Mouse (Mus musculus): Measurements from ENCODE around the gene Ubc. TPM values are rescaled to one million over a fixed set of nuclear protein-coding genes. Genes with fewer than 3 reads are reported as not detected.

Gene Ubc
- polyA plus RNA-seq, 1 experiment from 2014 or later, result 1,055 TPM

DNA sequence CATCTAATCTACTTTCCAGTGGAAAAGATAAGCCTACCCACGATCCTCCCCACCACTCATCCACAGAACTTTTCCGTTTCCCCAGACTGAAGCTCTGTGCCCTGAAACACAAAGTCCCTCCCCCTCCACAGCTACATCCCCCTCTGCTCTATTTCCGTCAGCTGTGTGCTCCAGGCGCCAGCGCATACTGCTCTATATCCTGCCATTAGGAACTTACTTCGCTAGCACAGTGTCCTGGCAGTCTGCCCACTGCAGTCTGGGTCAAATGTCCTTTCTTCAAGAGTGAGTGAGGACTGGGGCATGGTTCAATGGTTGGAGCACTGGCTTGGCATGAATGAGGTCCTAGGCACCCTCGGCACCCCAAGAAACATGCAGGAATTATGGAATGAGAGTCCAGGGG, 26.1 kb downstream of the Ubc start:
- ATAC-seq (ENCODE audit: insufficient number of reproducible peaks, insufficient read depth, low FRiP score, low read depth), result no peak
- Histone ChIP-seq H3K4me3 (ENCODE audit: low read depth, low read length) (no peak overlapping the region), H3K27me3 (ENCODE audit: control insufficient read depth, insufficient read depth, low read length) (no peaks in the 10 kb centered on the region), H3K36me3 (ENCODE audit: control insufficient read depth, insufficient read depth, low read length) (no peaks in the 10 kb centered on the region), H3K4me1 (ENCODE audit: control insufficient read depth, insufficient read depth, low read length) (no peaks in the 10 kb centered on the region), H3K9ac (replicated peaks; ENCODE audit: low read depth, low read length) (no peak overlapping the region), H3K4me2 (replicated peaks; ENCODE audit: low read depth, low read length) (no peak overlapping the region), H3K27ac (ENCODE audit: low read length) (no peak overlapping the region), H3K9me3 (ENCODE audit: control insufficient read depth, low read depth, low read length) (no peaks in the 10 kb centered on the region)
- 62% methylated on average over 7 of the region's 7 CpGs for WGBS

DNA sequence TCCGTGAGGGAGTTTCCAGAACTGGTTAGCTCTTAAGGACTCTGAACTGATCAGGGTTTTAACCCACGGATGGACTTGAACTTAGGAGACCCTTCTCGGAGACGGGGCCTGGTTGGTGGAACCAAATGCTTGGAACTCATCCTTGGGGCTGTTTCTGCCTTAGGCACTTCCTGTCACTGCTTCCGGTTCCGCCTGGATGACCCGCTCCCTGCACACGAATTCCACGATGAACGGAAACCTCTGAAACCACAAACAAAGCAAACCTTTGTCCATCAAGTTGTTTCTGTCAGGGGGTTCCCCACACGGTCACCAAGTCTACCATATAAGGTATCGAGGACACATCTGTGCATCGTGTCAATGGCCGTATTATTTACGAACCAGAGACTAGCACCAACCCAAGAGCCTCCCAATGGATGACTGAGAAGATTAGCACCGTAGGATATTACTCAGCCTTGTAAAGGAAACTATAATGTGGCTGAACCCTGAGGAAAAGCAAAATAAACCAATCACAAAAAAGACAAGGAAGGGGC, 29.0 kb downstream of the Ubc start:
- no peak overlapping the region for H3K27ac ChIP-seq (ENCODE audit: low read length)
- no peak overlapping the region for H3K4me2 ChIP-seq (replicated peaks; ENCODE audit: low read depth, low read length)
- H3K9ac ChIP-seq (replicated peaks; ENCODE audit: low read depth, low read length), result no peak overlapping the region
- no peaks in the 10 kb centered on the region for H3K36me3 ChIP-seq (ENCODE audit: control insufficient read depth, insufficient read depth, low read length)
- 76% methylated on average over 16 of the region's 16 CpGs for WGBS
- no peaks in the 10 kb centered on the region for H3K27me3 ChIP-seq (ENCODE audit: control insufficient read depth, insufficient read depth, low read length)
- no peaks in the 10 kb centered on the region for H3K4me1 ChIP-seq (ENCODE audit: control insufficient read depth, insufficient read depth, low read length)
- H3K4me3 ChIP-seq (ENCODE audit: low read depth, low read length), result no peak overlapping the region
- H3K9me3 ChIP-seq (ENCODE audit: control insufficient read depth, low read depth, low read length), result no peaks in the 10 kb centered on the region
- no peak for ATAC-seq (ENCODE audit: insufficient number of reproducible peaks, insufficient read depth, low FRiP score, low read depth)

DNA sequence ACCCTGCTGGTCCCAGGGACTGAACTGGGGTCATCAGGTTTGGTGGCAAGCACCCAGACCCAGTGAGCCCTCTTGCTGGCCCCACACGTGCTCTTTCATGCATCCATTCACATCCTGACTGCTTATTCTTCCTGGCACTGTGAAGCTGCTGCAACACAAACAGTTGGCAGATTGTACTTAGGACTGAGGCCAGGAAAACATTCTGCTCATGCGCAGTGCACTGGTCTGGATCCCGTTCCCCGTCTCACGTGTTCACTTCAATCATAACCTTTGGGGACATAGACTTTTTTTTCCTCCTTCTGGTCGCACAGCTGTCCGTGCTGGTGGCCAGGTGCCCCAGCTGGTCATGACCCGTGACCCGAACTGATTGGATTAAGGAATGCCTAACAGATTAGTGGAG, 29.4 kb downstream of the Ubc start:
- Histone ChIP-seq H3K4me1 (ENCODE audit: control insufficient read depth, insufficient read depth, low read length) (no peaks in the 10 kb centered on the region), H3K4me3 (ENCODE audit: low read depth, low read length) (no peak overlapping the region), H3K36me3 (ENCODE audit: control insufficient read depth, insufficient read depth, low read length) (no peaks in the 10 kb centered on the region), H3K4me2 (replicated peaks; ENCODE audit: low read depth, low read length) (no peak overlapping the region), H3K9ac (replicated peaks; ENCODE audit: low read depth, low read length) (no peak overlapping the region), H3K27ac (ENCODE audit: low read length) (no peak overlapping the region), H3K27me3 (ENCODE audit: control insufficient read depth, insufficient read depth, low read length) (no peaks in the 10 kb centered on the region), H3K9me3 (ENCODE audit: control insufficient read depth, low read depth, low read length) (no peaks in the 10 kb centered on the region)
- WGBS, result 74% methylated on average over 9 of the region's 9 CpGs
- ATAC-seq (ENCODE audit: insufficient number of reproducible peaks, insufficient read depth, low FRiP score, low read depth), result no peak

DNA sequence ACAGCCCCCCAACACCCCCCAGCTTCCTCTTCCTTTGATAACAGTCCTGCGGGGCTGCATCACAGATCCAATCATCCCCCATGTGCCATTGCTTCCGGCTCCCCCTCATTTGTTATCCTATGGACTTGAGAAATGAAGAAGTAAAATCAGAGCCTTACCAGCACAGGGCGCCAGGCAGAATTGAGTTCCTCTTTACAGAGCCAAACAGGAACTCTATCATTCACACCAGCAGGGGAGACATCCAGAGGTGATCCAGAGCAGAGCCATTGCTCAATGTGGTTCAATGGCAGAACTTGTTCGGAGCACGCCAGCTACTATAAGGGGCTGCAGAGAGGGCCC, 31.8 kb downstream of the Ubc start:
- Histone ChIP-seq H3K4me3 (ENCODE audit: low read depth, low read length) (no peak overlapping the region), H3K4me1 (ENCODE audit: control insufficient read depth, insufficient read depth, low read length) (0 out of 2 replicates have a peak, but pooled peaks cover 6% of the 10 kb centered on the region), H3K9ac (replicated peaks; ENCODE audit: low read depth, low read length) (no peak overlapping the region), H3K4me2 (replicated peaks; ENCODE audit: low read depth, low read length) (no peak overlapping the region), H3K27ac (ENCODE audit: low read length) (no peak overlapping the region), H3K27me3 (ENCODE audit: control insufficient read depth, insufficient read depth, low read length) (no peaks in the 10 kb centered on the region), H3K9me3 (ENCODE audit: control insufficient read depth, low read depth, low read length) (no peaks in the 10 kb centered on the region), H3K36me3 (ENCODE audit: control insufficient read depth, insufficient read depth, low read length) (no peaks in the 10 kb centered on the region)
- no peak for ATAC-seq (ENCODE audit: insufficient number of reproducible peaks, insufficient read depth, low FRiP score, low read depth)
- 73% methylated on average over 5 of the region's 5 CpGs for WGBS

DNA sequence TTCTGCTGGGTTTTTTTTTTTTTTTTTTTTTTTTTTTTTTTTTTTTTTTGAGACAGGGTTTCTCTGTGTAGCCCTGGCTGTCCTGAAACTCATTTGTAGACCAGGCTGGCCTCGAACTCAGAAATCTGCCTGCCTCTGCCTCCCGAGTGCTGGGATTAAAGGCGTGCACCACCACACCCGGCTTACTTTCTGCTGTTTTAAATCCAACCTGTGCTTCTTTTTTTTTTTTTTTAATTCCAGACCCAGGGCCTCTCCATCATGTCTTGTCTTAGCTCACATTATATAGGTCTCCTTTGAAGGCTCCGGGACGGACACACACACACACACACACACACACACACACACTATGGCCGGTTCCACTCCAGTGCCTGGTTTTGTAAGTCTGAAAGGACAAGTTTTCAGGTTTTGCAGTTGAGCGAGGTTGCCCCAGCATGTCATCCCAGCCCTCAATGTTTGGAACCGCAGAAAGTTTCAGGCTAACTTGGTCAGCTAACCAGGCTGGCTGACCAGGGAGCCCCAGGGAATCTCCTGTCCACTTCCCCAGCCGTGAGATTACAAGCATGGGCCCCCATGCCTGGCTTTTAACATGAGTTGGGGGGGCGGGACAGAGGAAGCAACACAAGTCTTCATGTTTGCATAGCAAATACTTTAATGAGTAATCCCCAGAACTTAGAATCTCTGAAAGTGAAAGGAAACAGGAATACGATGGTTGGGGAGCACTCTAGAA, 32.3 kb downstream of the Ubc start:
- Histone ChIP-seq H3K9ac (replicated peaks; ENCODE audit: low read depth, low read length) (no peak overlapping the region), H3K36me3 (ENCODE audit: control insufficient read depth, insufficient read depth, low read length) (no peaks in the 10 kb centered on the region), H3K4me1 (ENCODE audit: control insufficient read depth, insufficient read depth, low read length) (0 out of 2 replicates have a peak, but pooled peaks cover 6% of the 10 kb centered on the region), H3K9me3 (ENCODE audit: control insufficient read depth, low read depth, low read length) (no peaks in the 10 kb centered on the region), H3K27me3 (ENCODE audit: control insufficient read depth, insufficient read depth, low read length) (no peaks in the 10 kb centered on the region), H3K4me2 (replicated peaks; ENCODE audit: low read depth, low read length) (no peak overlapping the region), H3K4me3 (ENCODE audit: low read depth, low read length) (no peak overlapping the region), H3K27ac (ENCODE audit: low read length) (no peak overlapping the region)
- WGBS, result 76% methylated on average over 12 of the region's 12 CpGs
- ATAC-seq (ENCODE audit: insufficient number of reproducible peaks, insufficient read depth, low FRiP score, low read depth), result no peak

DNA sequence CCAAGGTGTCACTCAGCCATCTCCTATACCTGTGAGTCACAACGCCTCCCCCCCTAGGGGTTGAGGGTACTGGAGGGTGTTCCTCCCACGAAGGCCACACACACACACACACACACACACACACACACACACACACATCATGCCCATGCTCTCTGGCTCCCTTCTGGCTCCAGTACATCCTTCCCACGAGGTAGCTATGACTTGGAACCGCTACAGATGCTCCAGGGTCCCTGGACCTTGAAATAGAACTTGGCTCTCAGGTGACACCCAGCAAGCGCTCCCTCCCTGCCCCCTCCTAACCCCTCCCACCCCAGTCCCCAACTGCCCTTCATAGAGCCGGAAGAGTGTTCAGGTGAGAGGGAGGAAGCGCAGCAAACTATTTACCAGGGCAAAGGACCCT, 34.4 kb downstream of the Ubc start:
- Histone ChIP-seq H3K27me3 (ENCODE audit: control insufficient read depth, insufficient read depth, low read length) (no peaks in the 10 kb centered on the region), H3K4me1 (ENCODE audit: control insufficient read depth, insufficient read depth, low read length) (0 out of 2 replicates have a peak, but pooled peaks cover 6% of the 10 kb centered on the region), H3K9ac (replicated peaks; ENCODE audit: low read depth, low read length) (no peak overlapping the region), H3K36me3 (ENCODE audit: control insufficient read depth, insufficient read depth, low read length) (no peaks in the 10 kb centered on the region), H3K4me3 (ENCODE audit: low read depth, low read length) (no peak overlapping the region), H3K27ac (ENCODE audit: low read length) (no peak overlapping the region), H3K4me2 (replicated peaks; ENCODE audit: low read depth, low read length) (no peak overlapping the region), H3K9me3 (ENCODE audit: control insufficient read depth, low read depth, low read length) (no peaks in the 10 kb centered on the region)
- WGBS, result 30% methylated on average over 7 of the region's 7 CpGs
- 0 out of 2 replicates have a peak, but pooled peaks have one; percentile 5 for ATAC-seq (ENCODE audit: insufficient number of reproducible peaks, insufficient read depth, low FRiP score, low read depth)

DNA sequence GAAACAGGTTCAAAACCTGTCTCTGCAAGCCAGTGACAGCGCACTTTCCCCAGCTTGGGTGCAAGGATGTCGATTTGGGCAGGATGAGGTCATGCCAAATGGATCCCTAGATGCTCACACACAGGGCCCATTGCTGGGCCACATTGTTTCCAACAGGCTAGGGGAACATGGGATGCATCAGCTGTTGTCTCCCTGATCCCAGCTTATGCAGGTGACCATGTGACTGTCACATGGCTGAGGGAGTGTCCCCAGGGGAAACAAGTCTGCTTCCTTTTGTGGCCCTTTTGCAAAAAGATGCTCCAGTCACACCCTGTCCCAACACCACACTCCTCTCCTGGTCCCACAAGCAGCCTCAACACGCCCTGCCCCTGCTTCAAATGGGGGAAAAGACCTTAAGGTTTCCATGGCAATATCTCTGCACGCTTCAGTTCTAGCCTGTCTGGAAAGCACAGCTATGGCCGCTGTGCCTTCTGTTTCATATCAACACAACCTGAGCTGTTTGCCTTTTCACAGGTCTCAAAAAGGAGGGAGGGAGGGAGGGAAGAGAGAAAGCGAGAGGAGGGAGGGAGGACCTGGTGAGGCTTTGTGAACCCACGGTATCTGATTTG, 35.0 kb downstream of the Ubc start:
- 32% methylated on average over 7 of the region's 7 CpGs for WGBS
- H3K27me3 ChIP-seq (ENCODE audit: control insufficient read depth, insufficient read depth, low read length), result no peaks in the 10 kb centered on the region
- H3K36me3 ChIP-seq (ENCODE audit: control insufficient read depth, insufficient read depth, low read length), result no peaks in the 10 kb centered on the region
- no peak overlapping the region for H3K4me2 ChIP-seq (replicated peaks; ENCODE audit: low read depth, low read length)
- H3K9ac ChIP-seq (replicated peaks; ENCODE audit: low read depth, low read length), result no peak overlapping the region
- H3K4me3 ChIP-seq (ENCODE audit: low read depth, low read length), result no peak overlapping the region
- H3K27ac ChIP-seq (ENCODE audit: low read length), result no peak overlapping the region
- 0 out of 2 replicates have a peak, but pooled peaks have one; percentile 37 for ATAC-seq (ENCODE audit: insufficient number of reproducible peaks, insufficient read depth, low FRiP score, low read depth)
- H3K4me1 ChIP-seq (ENCODE audit: control insufficient read depth, insufficient read depth, low read length), result 0 out of 2 replicates have a peak, but pooled peaks cover 6% of the 10 kb centered on the region
- no peaks in the 10 kb centered on the region for H3K9me3 ChIP-seq (ENCODE audit: control insufficient read depth, low read depth, low read length)

DNA sequence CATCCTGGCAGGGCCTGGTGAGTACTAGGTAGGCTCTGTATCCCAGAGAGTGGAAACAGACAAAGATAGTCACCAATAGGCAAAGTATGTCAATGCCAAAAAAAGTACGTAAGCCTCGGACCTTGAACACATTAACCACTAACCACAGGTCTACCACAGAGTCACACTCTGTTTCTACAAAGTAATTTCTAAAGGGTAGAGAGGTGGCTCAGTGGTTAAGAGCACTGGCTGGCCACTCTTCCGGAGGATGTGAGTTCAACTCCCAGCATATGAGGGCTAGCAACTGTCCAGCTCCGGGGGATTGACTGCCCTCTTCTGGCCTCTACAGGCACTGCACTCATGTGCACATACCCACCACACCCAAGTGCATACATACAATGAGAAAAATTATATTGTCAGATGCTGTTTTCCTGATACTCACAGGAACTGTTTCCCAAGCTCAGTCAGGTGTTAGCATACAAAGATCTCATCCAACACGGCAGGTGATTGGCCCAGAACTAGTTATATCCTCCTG, 37.2 kb downstream of the Ubc start:
- Histone ChIP-seq H3K4me1 (ENCODE audit: control insufficient read depth, insufficient read depth, low read length) (0 out of 2 replicates have a peak, but pooled peaks cover 6% of the 10 kb centered on the region), H3K9ac (replicated peaks; ENCODE audit: low read depth, low read length) (no peak overlapping the region), H3K36me3 (ENCODE audit: control insufficient read depth, insufficient read depth, low read length) (no peaks in the 10 kb centered on the region), H3K27me3 (ENCODE audit: control insufficient read depth, insufficient read depth, low read length) (no peaks in the 10 kb centered on the region), H3K27ac (ENCODE audit: low read length) (no peak overlapping the region), H3K4me2 (replicated peaks; ENCODE audit: low read depth, low read length) (no peak overlapping the region), H3K4me3 (ENCODE audit: low read depth, low read length) (no peak overlapping the region), H3K9me3 (ENCODE audit: control insufficient read depth, low read depth, low read length) (no peaks in the 10 kb centered on the region)
- no peak for ATAC-seq (ENCODE audit: insufficient number of reproducible peaks, insufficient read depth, low FRiP score, low read depth)
- 92% methylated on average over 5 of the region's 5 CpGs for WGBS

Data from stomach, embryonic 14.5 days (tissue).